Comparison of ENCODE assay signal across 9 mouse cellular contexts in the genomic region with DNA sequence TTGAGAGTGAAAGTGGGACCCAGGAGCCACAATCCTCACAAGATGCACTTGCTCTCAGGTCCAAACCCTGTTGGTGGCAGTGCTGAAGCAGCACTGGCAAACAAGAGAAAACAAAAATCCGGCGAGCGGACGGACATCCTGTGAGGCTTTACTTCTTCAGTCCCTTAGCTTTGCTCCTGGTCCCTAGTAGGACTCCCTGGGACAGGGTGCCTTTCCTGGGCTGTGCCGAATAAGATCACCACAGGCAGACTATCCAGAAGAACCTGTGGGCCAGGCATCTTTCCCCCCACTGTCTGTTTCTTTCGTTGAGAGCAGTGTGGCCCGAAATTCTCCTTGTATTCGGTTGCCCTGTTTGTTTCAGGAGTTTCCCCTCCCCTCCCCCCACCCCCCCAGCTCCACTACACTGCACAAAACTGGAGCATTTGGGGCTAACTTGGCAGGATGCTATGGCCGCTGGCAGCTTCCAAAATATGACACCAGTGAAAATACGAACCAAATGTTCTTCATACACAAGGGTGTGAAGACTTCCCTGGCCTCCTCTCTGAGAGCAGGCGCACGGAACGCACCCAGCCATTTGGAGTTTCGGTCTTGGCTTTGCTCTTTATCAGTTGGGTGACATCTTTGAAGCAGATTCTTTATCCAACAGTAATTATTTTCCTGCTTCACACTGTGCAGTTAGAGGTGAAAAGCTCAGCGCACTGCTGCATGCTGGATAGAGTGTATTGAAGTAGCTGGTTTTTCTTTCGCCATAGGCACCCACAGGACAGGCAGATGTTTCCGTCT. TPM values are rescaled to one million over a fixed set of nuclear protein-coding genes. Genes with fewer than 3 reads are reported as not detected.
DNase-seq lines count a peak whose midpoint lies in the region; ATAC-seq and TF ChIP-seq lines count a peak whose summit lies in the region.
"Had no signal": no experiment of that assay in that cellular context is flagged by ENCODE, and none has a peak within 500 bp of the region (broad histone marks: within the 10 kb centered on the region; RNA-seq: fewer than 3 reads in every experiment).

No protein-coding gene starts in this region.

- H3K4me1 ChIP-seq in stomach, postnatal 0 days (replicated peaks; ENCODE audit: control insufficient read depth, insufficient read depth), result no peaks in the 10 kb centered on the region
- H3K4me1 ChIP-seq in kidney, adult 2 months (ENCODE audit: control insufficient read depth, insufficient read depth, low read length), result no peaks in the 10 kb centered on the region

- no peak for TF ChIP-seq POLR2A in kidney, adult 2 months (IDR thresholded peaks at IDR 0.05; ENCODE audit: low read depth, low read length)

- no peak for TF ChIP-seq CTCF in stomach, postnatal 0 days (IDR thresholded peaks at IDR 0.05; ENCODE audit: low read depth)
- TF ChIP-seq CTCF in kidney, adult 2 months (conservative IDR thresholded peaks at IDR 0.05; ENCODE audit: insufficient read depth, insufficient read length, low read depth, low read length), result no peak

- no peak overlapping the region for H3K27ac ChIP-seq in stomach, postnatal 0 days (replicated peaks)
- H3K27ac ChIP-seq in kidney, adult 2 months (ENCODE audit: insufficient read depth, low read depth, low read length), result no peak overlapping the region

- no peaks in the 10 kb centered on the region for H3K27me3 ChIP-seq in stomach, postnatal 0 days (ENCODE audit: control insufficient read depth, insufficient read depth, low read length)
- no peaks in the 10 kb centered on the region for H3K27me3 ChIP-seq in kidney, adult 2 months (replicated peaks; ENCODE audit: control insufficient read depth, insufficient read depth, low read length)

- no peak for ATAC-seq in stomach, postnatal 0 days (ENCODE audit: low FRiP score, low TSS enrichment)
- ATAC-seq: inflammation-experienced regulatory T-cells, adult 6 months had no signal

- H3K4me2 ChIP-seq in stomach, postnatal 0 days (replicated peaks; ENCODE audit: low read depth), result no peak overlapping the region

- no peaks in the 10 kb centered on the region for H3K36me3 ChIP-seq in stomach, postnatal 0 days (ENCODE audit: control insufficient read depth, insufficient read depth, low read length)
- no peaks in the 10 kb centered on the region for H3K36me3 ChIP-seq in kidney, adult 2 months (ENCODE audit: control insufficient read depth, insufficient read depth, low read length)

- no peak for TF ChIP-seq EP300 in stomach, postnatal 0 days (optimal IDR thresholded peaks at IDR 0.05)

- H3K9me3 ChIP-seq in stomach, postnatal 0 days (ENCODE audit: control insufficient read depth, low read length), result no peaks in the 10 kb centered on the region

- no peak overlapping the region for H3K9ac ChIP-seq in stomach, postnatal 0 days (ENCODE audit: low read length)

- WGBS in stomach, postnatal 0 days, result 72% methylated on average over 17 of the region's 17 CpGs
- WGBS in kidney, adult 2 months, result 80% methylated on average over 17 of the region's 17 CpGs

- DNase-seq in left cerebral cortex, adult 18-20 months (ENCODE audit: low spot score in 2 of 2), result peak; percentile 3 to 8
- DNase-seq in left cerebral cortex, adult 8-10 months (ENCODE audit: low spot score in 2 of 2), result no peak
- DNase-seq in cerebellum, postnatal 25 days, result peak; percentile 51 to 68
- peak; percentile 53 for DNase-seq in heart, adult 8-10 months (ENCODE audit: low spot score)
- peak; percentile 6 for DNase-seq in right cerebral cortex, adult 18-20 months
- DNase-seq in thymus, postnatal 36 days, result no peak
- no peak for DNase-seq in stomach, postnatal 0 days (ENCODE audit: low spot score)
- DNase-seq in kidney, adult 2 months, result no peak

- H3K4me3 ChIP-seq in stomach, postnatal 0 days (ENCODE audit: low read depth, low read length), result no peak overlapping the region
- H3K4me3 ChIP-seq in kidney, adult 2 months (ENCODE audit: insufficient read depth, low read depth, low read length), result no peak overlapping the region

RNA-seq across cellular contexts. Expression of a gene that starts 32.7 kb away (rescaled TPM):
- total RNA-seq in left cerebral cortex, adult 18-20 months (2021), result 1 to 10 TPM; 2.5 to 2.7 TPM
- 1 to 10 TPM; 5.0 to 6.9 (median 6.2) TPM for total RNA-seq in left cerebral cortex, adult 8-10 months (2022)
- total RNA-seq in heart, adult 8-10 months (2022), result 1 to 10 TPM; 4.5 to 9.9 (median 8.2) TPM
- polyA plus RNA-seq in stomach, postnatal 0 days (2015; fragmentation: Nextera tagmentation; extraction: Ambion mirVana), result 3.2 and 5.3 TPM in 2 replicates
- 0.67 and 0.90 TPM in 2 replicates for polyA plus RNA-seq in kidney, adult 2 months (2012; rRNA removed)

Comparison
In these comparisons a context has a peak if more than half of its experiments do, and no peak if none do; other contexts are left out.
1. DNase-seq: peak in left cerebral cortex, adult 18-20 months (2 of 2), cerebellum, postnatal 25 days (2 of 2), heart, adult 8-10 months (single experiment) and right cerebral cortex, adult 18-20 months (single experiment); none in left cerebral cortex, adult 8-10 months (0 of 2), thymus, postnatal 36 days (0 of 2), stomach, postnatal 0 days (single experiment) and kidney, adult 2 months (single experiment).